Mouse (Mus musculus) lung, adult 2 months (tissue): ENCODE data around the gene Coq5.
A peak's percentile ranks its signal among the peaks of the same experiment; 100 is the strongest.

Experiments
- CTCF ChIP-seq: fragments of 200-500 bp; IDR thresholded peaks from 2 replicates; pipeline ENCODE4 v1.5.1; 2011; ENCODE audit warnings: mild to moderate bottlenecking, low read length, control low read depth; ENCODE audit not compliant: insufficient read depth
- POLR2A ChIP-seq: fragments of 200-500 bp; IDR thresholded peaks from 2 replicates; pipeline ENCODE4 v1.6.1; 2011; ENCODE audit warnings: low read depth, mild to moderate bottlenecking, control low read depth, low read length, borderline replicate concordance; ENCODE audit errors: extremely low read depth

DNA sequence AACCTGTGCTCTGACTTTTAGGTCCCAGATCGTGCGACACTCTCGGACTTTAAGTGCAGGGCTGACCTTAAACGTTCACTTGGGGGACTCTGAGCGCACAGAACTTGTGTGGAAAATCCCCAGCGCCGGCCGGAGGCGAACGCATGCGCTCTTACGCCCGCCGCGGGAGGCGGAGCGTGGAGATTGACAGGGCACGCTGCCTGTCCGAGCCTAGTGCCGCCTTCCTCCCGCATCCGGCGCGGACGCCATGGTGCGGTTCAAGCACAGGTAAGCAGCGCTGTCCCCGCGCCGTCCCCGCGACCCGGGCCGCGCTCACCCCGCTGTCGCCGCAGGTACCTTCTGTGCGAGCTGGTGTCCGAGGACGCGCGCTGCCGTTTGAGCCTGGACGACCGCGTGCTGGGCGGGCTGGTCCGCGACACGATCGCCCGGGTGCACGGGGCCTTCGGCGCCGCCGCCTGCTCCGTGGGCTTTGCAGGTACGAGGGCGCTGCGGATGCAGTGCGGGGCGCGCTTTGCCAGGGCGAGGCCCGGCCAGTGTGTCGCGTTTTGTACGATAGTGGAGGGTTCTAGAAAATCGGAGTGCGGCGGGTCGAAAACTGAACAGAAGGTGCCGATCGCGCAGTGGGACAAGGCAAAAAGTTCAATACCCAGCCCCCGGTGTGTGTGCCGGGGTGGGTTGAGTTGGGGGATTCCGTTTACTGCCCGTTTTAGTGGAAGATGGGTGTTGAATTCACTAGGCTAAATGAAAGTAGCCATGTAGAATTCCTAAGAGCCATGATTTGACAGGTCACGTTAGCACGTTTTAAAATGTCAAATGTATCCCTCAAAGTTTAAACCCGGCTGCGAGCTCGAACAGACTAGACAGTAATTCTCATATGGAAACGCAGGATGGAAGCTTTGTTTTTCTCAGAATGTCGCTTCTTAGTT lies 41.4 kb upstream of the Coq5 start:
- TF ChIP-seq CTCF (no peak), POLR2A (peak; percentile 87; the same call in 1 of the 2 replicates)
